Mouse (Mus musculus): ENCODE measurements around the gene Exosc8.

- TF ChIP-seq CTCF (IDR thresholded peaks at IDR 0.05; ENCODE audit: borderline replicate concordance, extremely low read depth, insufficient read depth, insufficient read length) (no peak), POLR2A (IDR thresholded peaks at IDR 0.05; ENCODE audit: borderline replicate concordance, extremely low read depth, insufficient read depth, insufficient read length, poor library complexity, severe bottlenecking) (no peak)
These were observed 22.3 kb upstream of the Exosc8 start for GRCm38 (mm10) chr3:54757446-54757845.

All from brain, embryonic 14.5 days (tissue).